In genomic region chr12:3308541-3309241, GRCm38 (mm10) we compare ENCODE assay signal across 8 mouse cellular contexts. TPM values are rescaled to one million over a fixed set of nuclear protein-coding genes. Genes with fewer than 3 reads are reported as not detected.
A peak's percentile ranks its signal among the peaks of the same experiment; 100 is the strongest.
DNase-seq lines count a peak whose midpoint lies in the region; ATAC-seq and TF ChIP-seq lines count a peak whose summit lies in the region.

No protein-coding gene starts in this region.

- TF ChIP-seq POLR2A in thymus, adult 2 months (IDR thresholded peaks at IDR 0.05; ENCODE audit: control insufficient read depth, extremely low read depth, insufficient read depth, low read length, poor library complexity) = no peak

- no peak for TF ChIP-seq CTCF in thymus, adult 2 months (IDR thresholded peaks at IDR 0.05; ENCODE audit: borderline replicate concordance, control insufficient read depth, extremely low read depth, insufficient read depth, low read length, poor library complexity)

- H3K27me3 ChIP-seq in thymus, adult 2 months (ENCODE audit: control insufficient read depth, insufficient read depth, low read length) = no peaks in the 10 kb centered on the region
- no peaks in the 10 kb centered on the region for H3K27me3 ChIP-seq in heart, embryonic 14.5 days (ENCODE audit: control insufficient read depth, insufficient read depth, low read length)
- no peaks in the 10 kb centered on the region for H3K27me3 ChIP-seq in limb, embryonic 13.5 days
- H3K27me3 ChIP-seq in midbrain, embryonic 16.5 days (ENCODE audit: control insufficient read depth, insufficient read depth, low read depth, low read length) = no peaks in the 10 kb centered on the region

- H3K4me3 ChIP-seq in thymus, adult 2 months (ENCODE audit: control insufficient read depth, insufficient read depth, low read length) = peak overlapping the region; percentile 72
- H3K4me3 ChIP-seq in heart, embryonic 14.5 days (ENCODE audit: control insufficient read depth in 1 of 2, insufficient read depth in 1 of 2, low read depth in 1 of 2, low read length in 2 of 2) = peak overlapping the region; percentile 74 to 94
- H3K4me3 ChIP-seq in limb, embryonic 13.5 days = peak overlapping the region; percentile 92
- H3K4me3 ChIP-seq in midbrain, embryonic 16.5 days (ENCODE audit: low read depth, low read length) = peak overlapping the region; percentile 74

- H3K27ac ChIP-seq in thymus, adult 2 months (ENCODE audit: control insufficient read depth, insufficient read depth, low read length) = peak overlapping the region; percentile 70
- peak overlapping the region; percentile 91 to 97 for H3K27ac ChIP-seq in heart, embryonic 14.5 days (replicated peaks in 1 of 2; ENCODE audit: control insufficient read depth in 1 of 2, insufficient read depth in 1 of 2, low read depth in 2 of 2, low read length in 2 of 2)
- peak overlapping the region; percentile 94 for H3K27ac ChIP-seq in limb, embryonic 13.5 days
- H3K27ac ChIP-seq in midbrain, embryonic 16.5 days (ENCODE audit: low read length) = peak overlapping the region; percentile 96

- no peak for ATAC-seq in heart, embryonic 14.5 days (ENCODE audit: insufficient number of reproducible peaks, insufficient read depth, low FRiP score, low read depth)
- ATAC-seq in limb, embryonic 13.5 days (ENCODE audit: low FRiP score, low read depth) = no peak
- no peak for ATAC-seq in midbrain, embryonic 16.5 days

- H3K4me1 ChIP-seq in thymus, adult 2 months (replicated peaks; ENCODE audit: control insufficient read depth, insufficient read depth, low read length) = peaks cover 6% of the 10 kb centered on the region
- H3K4me1 ChIP-seq in heart, embryonic 14.5 days (ENCODE audit: control insufficient read depth in 2 of 2, insufficient read depth in 2 of 2, low read length in 2 of 2) = peaks cover 5 to 24% of the 10 kb centered on the region in 2 experiments
- peaks cover 18% of the 10 kb centered on the region for H3K4me1 ChIP-seq in limb, embryonic 13.5 days
- peaks cover 24% of the 10 kb centered on the region for H3K4me1 ChIP-seq in midbrain, embryonic 16.5 days (ENCODE audit: control insufficient read depth, insufficient read depth, low read length)

- H3K36me3 ChIP-seq in thymus, adult 2 months (ENCODE audit: control insufficient read depth, insufficient read depth, low read length) = no peaks in the 10 kb centered on the region
- H3K36me3 ChIP-seq in heart, embryonic 14.5 days (ENCODE audit: control insufficient read depth, insufficient read depth, low read length) = no peaks in the 10 kb centered on the region
- H3K36me3 ChIP-seq in limb, embryonic 13.5 days = no peaks in the 10 kb centered on the region
- H3K36me3 ChIP-seq in midbrain, embryonic 16.5 days (ENCODE audit: control insufficient read depth, insufficient read depth, low read length) = no peaks in the 10 kb centered on the region

- no peaks in the 10 kb centered on the region for H3K9me3 ChIP-seq in heart, embryonic 14.5 days (ENCODE audit: control insufficient read depth, low read length)
- H3K9me3 ChIP-seq in limb, embryonic 13.5 days = no peaks in the 10 kb centered on the region
- no peaks in the 10 kb centered on the region for H3K9me3 ChIP-seq in midbrain, embryonic 16.5 days (replicated peaks; ENCODE audit: control insufficient read depth, low read length, poor library complexity, severe bottlenecking)

- WGBS in thymus, adult 2 months = under 1% methylated on average over 19 of the region's 19 CpGs
- 2% methylated on average over 19 of the region's 19 CpGs for whole genome bisulfite sequencing in heart, embryonic 14.5 days
- WGBS in limb, embryonic 13.5 days = 2% methylated on average over 19 of the region's 19 CpGs
- 4% methylated on average over 19 of the region's 19 CpGs for WGBS in midbrain, embryonic 16.5 days

- peak overlapping the region; percentile 85 for H3K4me2 ChIP-seq in heart, embryonic 14.5 days (ENCODE audit: low read length)
- H3K4me2 ChIP-seq in limb, embryonic 13.5 days (replicated peaks) = peak overlapping the region; percentile 80
- peak overlapping the region; percentile 60 for H3K4me2 ChIP-seq in midbrain, embryonic 16.5 days (ENCODE audit: low read length)

- H3K9ac ChIP-seq in heart, embryonic 14.5 days (ENCODE audit: low read length) = peak overlapping the region; percentile 95
- peak overlapping the region; percentile 91 for H3K9ac ChIP-seq in limb, embryonic 13.5 days
- H3K9ac ChIP-seq in midbrain, embryonic 16.5 days (ENCODE audit: low read depth, low read length) = peak overlapping the region; percentile 88

- peak; percentile 35 to 76 for DNase-seq in adrenal gland, adult (ENCODE audit: inconsistent age in 2 of 2, low spot score in 1 of 2)
- no peak for DNase-seq in adrenal gland, adult 18-20 months (ENCODE audit: low spot score in 2 of 2)
- DNase-seq in thymus, adult 2 months = peak; percentile 19
- no peak for DNase-seq in thymus, postnatal 36 days
- no peak for DNase-seq in urinary bladder, adult 2 months (ENCODE audit: low spot score)

RNA-seq across cellular contexts. Expression of gene Rab10, which starts 1.1 kb away (rescaled TPM):
- total RNA-seq in adrenal gland, adult 18-20 months (2021) = 100 to 1,000 TPM; 142 to 220 TPM
- polyA plus RNA-seq in thymus, adult 2 months (2012; rRNA removed) = 37.8 and 44.0 TPM in 2 replicates
- polyA plus RNA-seq in heart, embryonic 14.5 days (2014; fragmentation: Nextera tagmentation; extraction: Ambion mirVana) = 70.0 and 79.8 TPM in 2 replicates
- 78.2 and 80.0 TPM in 2 replicates for polyA plus RNA-seq in limb, embryonic 13.5 days (2015; fragmentation: Nextera tagmentation; extraction: Ambion mirVana)
- polyA plus RNA-seq in midbrain, embryonic 16.5 days (2015; fragmentation: Nextera tagmentation; extraction: Ambion mirVana) = 151 TPM in 2 replicates
- 122 and 124 TPM in 2 replicates for polyA plus RNA-seq in urinary bladder, adult 2 months (2012; rRNA removed)

RNA-seq across cellular contexts. Expression of gene Kif3c, which starts 56.2 kb away (rescaled TPM):
- total RNA-seq in adrenal gland, adult 18-20 months (2021) = 10 to 100 TPM; 15.0 to 23.6 TPM
- polyA plus RNA-seq in thymus, adult 2 months (2012; rRNA removed) = 17.5 and 17.6 TPM in 2 replicates
- polyA plus RNA-seq in heart, embryonic 14.5 days (2014; fragmentation: Nextera tagmentation; extraction: Ambion mirVana) = 4.5 and 5.0 TPM in 2 replicates
- 15.8 and 19.1 TPM in 2 replicates for polyA plus RNA-seq in limb, embryonic 13.5 days (2015; fragmentation: Nextera tagmentation; extraction: Ambion mirVana)
- 94.5 and 96.7 TPM in 2 replicates for polyA plus RNA-seq in midbrain, embryonic 16.5 days (2015; fragmentation: Nextera tagmentation; extraction: Ambion mirVana)
- 9.1 and 9.9 TPM in 2 replicates for polyA plus RNA-seq in urinary bladder, adult 2 months (2012; rRNA removed)

Comparison
In these comparisons a context has a peak if more than half of its experiments do, and no peak if none do; other contexts are left out.
1. DNase-seq: peak in adrenal gland, adult (2 of 2) and thymus, adult 2 months (single experiment); none in adrenal gland, adult 18-20 months (0 of 2), thymus, postnatal 36 days (0 of 2) and urinary bladder, adult 2 months (single experiment).
2. Peak in every context shown above with its lines, with median percentiles within 50 percentile points of each other: H3K27ac ChIP-seq, H3K4me3 ChIP-seq, H3K4me2 ChIP-seq and H3K9ac ChIP-seq.